Mouse (Mus musculus) heart, embryonic 15.5 days (tissue): ENCODE data around the gene Ypel5. TPM values are rescaled to one million over a fixed set of nuclear protein-coding genes. Genes with fewer than 3 reads are reported as not detected.

ENCODE experiments used
- ATAC-seq: fragments of 200-750 bp; cut with Nextera tagmentation; replicated peaks from 2 replicates; pipeline ENCODE4 v1.8.0; 2017; ENCODE audit warnings: low read depth, moderate TSS enrichment; ENCODE audit not compliant: insufficient number of reproducible peaks, insufficient read depth, low FRiP score
- H3K27ac ChIP-seq: fragments of 300-500 bp; sonication (generic); 2 replicates; pipeline ENCODE4 v1.5.1; 2015; ENCODE audit warnings: mild to moderate bottlenecking, inconsistent platforms
- H3K27me3 ChIP-seq: fragments of 300-500 bp; sonication (generic); 2 replicates; pipeline ENCODE4 v1.6.1; 2015; ENCODE audit warnings: inconsistent platforms
- H3K36me3 ChIP-seq: fragments of 300-500 bp; sonication (generic); 2 replicates; pipeline ENCODE4 v1.6.1; 2015; ENCODE audit warnings: mild to moderate bottlenecking, inconsistent platforms
- H3K4me1 ChIP-seq: fragments of 300-500 bp; sonication (generic); replicated peaks from 2 replicates; pipeline ENCODE4 v1.6.1; 2015; ENCODE audit warnings: inconsistent platforms
- H3K4me2 ChIP-seq: fragments of 300-500 bp; sonication (generic); 2 replicates; pipeline ENCODE4 v1.6.1; 2015; ENCODE audit warnings: inconsistent platforms, mild to moderate bottlenecking, moderate library complexity
- H3K4me3 ChIP-seq: fragments of 300-500 bp; sonication (generic); 2 replicates; pipeline ENCODE4 v1.5.1; 2015; ENCODE audit warnings: mild to moderate bottlenecking, inconsistent platforms
- H3K9ac ChIP-seq: fragments of 300-500 bp; sonication (generic); 2 replicates; pipeline ENCODE4 v1.6.1; 2015; ENCODE audit warnings: mild to moderate bottlenecking, inconsistent platforms
- H3K9me3 ChIP-seq: fragments of 300-500 bp; sonication (generic); replicated peaks from 2 replicates; pipeline ENCODE4 v1.6.1; 2016; ENCODE audit warnings: inconsistent platforms
- WGBS: fragments of 180-500 bp; shearing (Covaris S2); methylation state at CpG from one replicate; pipeline ENCODE4 v1.1.7; 2015; ENCODE audit warnings: mixed read lengths; 5-methylcytosine and 5-hydroxymethylcytosine counted together
- polyA plus RNA-seq: library from polyadenylated mRNA; unstranded; fragments of >200 nt; fragmentation: Nextera tagmentation; extraction: Ambion mirVana; gene quantifications from 2 replicates; pipeline ENCODE4 v1.2.1, GENCODE M21; 2015

The Ypel5 gene
- polyA plus RNA-seq, 1 experiment from 2014 or later: 67.7 TPM

- WGBS: 59% methylated on average over 8 of the region's 8 CpGs
Observed at GRCm38 (mm10) chr17:72890398-72890898, 54.2 kb downstream of the Ypel5 start.

GRCm38 (mm10) chr17:72891556-72891955 lies 55.3 kb downstream of the Ypel5 start:
- 86% methylated on average over 6 of the region's 6 CpGs for WGBS
- peaks cover 11% of the 10 kb centered on the region for H3K4me1 ChIP-seq

More at GRCm38 (mm10) chr17:72890398-72890898, 54.2 kb downstream of the Ypel5 start:
- Histone ChIP-seq H3K9me3 (no peaks in the 10 kb centered on the region), H3K4me3 (no peak overlapping the region), H3K9ac (no peak overlapping the region), H3K27me3 (no peaks in the 10 kb centered on the region), H3K4me2 (peak overlapping the region; percentile 30), H3K27ac (no peak overlapping the region), H3K36me3 (no peaks in the 10 kb centered on the region), H3K4me1 (peaks cover 11% of the 10 kb centered on the region)
- no peak for ATAC-seq

GRCm38 (mm10) chr17:72895506-72895905 lies 59.3 kb downstream of the Ypel5 start:
- Histone ChIP-seq H3K4me3 (no peak overlapping the region), H3K9ac (no peak overlapping the region), H3K4me2 (no peak overlapping the region), H3K9me3 (no peaks in the 10 kb centered on the region), H3K36me3 (no peaks in the 10 kb centered on the region), H3K27ac (no peak overlapping the region), H3K4me1 (peaks cover 4% of the 10 kb centered on the region), H3K27me3 (no peaks in the 10 kb centered on the region)
- 87% methylated on average over 3 of the region's 3 CpGs for WGBS
- ATAC-seq: no peak

More at GRCm38 (mm10) chr17:72891556-72891955, 55.3 kb downstream of the Ypel5 start:
- ATAC-seq: no peak
- H3K4me3 ChIP-seq: no peak overlapping the region
- H3K4me2 ChIP-seq: no peak overlapping the region
- no peak overlapping the region for H3K9ac ChIP-seq
- H3K27me3 ChIP-seq: no peaks in the 10 kb centered on the region
- no peak overlapping the region for H3K27ac ChIP-seq
- no peaks in the 10 kb centered on the region for H3K9me3 ChIP-seq
- H3K36me3 ChIP-seq: no peaks in the 10 kb centered on the region

- H3K36me3 ChIP-seq: no peaks in the 10 kb centered on the region
- no peak overlapping the region for H3K4me3 ChIP-seq
- H3K9ac ChIP-seq: no peak overlapping the region
- no peak for ATAC-seq
- WGBS: 79% methylated on average over 7 of the region's 7 CpGs
- no peak overlapping the region for H3K27ac ChIP-seq
- no peaks in the 10 kb centered on the region for H3K27me3 ChIP-seq
- H3K9me3 ChIP-seq: no peaks in the 10 kb centered on the region
- H3K4me2 ChIP-seq: no peak overlapping the region
- no peaks in the 10 kb centered on the region for H3K4me1 ChIP-seq
Observed at GRCm38 (mm10) chr17:72897076-72897475, 60.8 kb downstream of the Ypel5 start.

GRCm38 (mm10) chr17:72897961-72898360 lies 61.7 kb downstream of the Ypel5 start:
- Histone ChIP-seq H3K4me1 (0 out of 2 replicates have a peak, but pooled peaks cover 4% of the 10 kb centered on the region), H3K9ac (no peak overlapping the region), H3K4me3 (no peak overlapping the region), H3K4me2 (no peak overlapping the region), H3K36me3 (no peaks in the 10 kb centered on the region), H3K27ac (no peak overlapping the region), H3K9me3 (no peaks in the 10 kb centered on the region), H3K27me3 (no peaks in the 10 kb centered on the region)
- 69% methylated on average over 5 of the region's 5 CpGs for WGBS
- ATAC-seq: no peak

GRCm38 (mm10) chr17:72898775-72899174 lies 62.5 kb downstream of the Ypel5 start:
- Histone ChIP-seq H3K9ac (no peak overlapping the region), H3K4me3 (no peak overlapping the region), H3K9me3 (no peaks in the 10 kb centered on the region), H3K4me2 (no peak overlapping the region), H3K27me3 (no peaks in the 10 kb centered on the region), H3K4me1 (peaks cover 7% of the 10 kb centered on the region), H3K27ac (0 out of 2 replicates have a peak overlapping the region, but pooled peaks have one; percentile 22), H3K36me3 (no peaks in the 10 kb centered on the region)
- 51% methylated on average over 3 of the region's 3 CpGs for WGBS
- ATAC-seq: no peak

Other genes starting within 250 kb of the Ypel5 start
- 0.21 and 0.63 TPM in 2 replicates for gene Alk, start 231.8 kb upstream of the Ypel5 start, polyA plus RNA-seq
- 23.2 and 29.0 TPM in 2 replicates for gene Lbh, start 81.9 kb downstream of the Ypel5 start, polyA plus RNA-seq